Mouse (Mus musculus): ENCODE data around the gene Mcf2l. TPM values are rescaled to one million over a fixed set of nuclear protein-coding genes. Genes with fewer than 3 reads are reported as not detected.

Mcf2l gene
- total and polyA plus RNA-seq, 2 experiments from 2014 or later = 6.6 to 22.9 TPM

DNA sequence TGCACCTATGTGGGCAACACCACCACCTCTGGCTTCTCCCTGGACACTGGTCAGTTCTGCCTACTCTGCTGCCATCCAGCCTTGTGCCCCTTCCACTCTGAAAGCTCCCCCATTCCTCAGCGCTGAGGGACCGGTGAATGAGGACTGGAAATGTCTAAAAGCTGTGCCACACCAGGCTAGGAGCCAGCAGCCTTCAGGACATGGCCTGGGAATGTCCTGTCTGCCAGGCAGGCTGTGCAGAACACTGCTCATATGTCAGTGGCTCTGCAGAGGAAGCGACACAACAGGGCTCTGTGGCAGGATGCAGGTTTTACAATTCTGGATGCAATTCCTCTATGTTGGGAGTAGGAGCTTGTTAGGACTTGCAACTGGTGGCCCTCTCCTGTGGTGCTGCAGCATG lies 10.5 kb upstream of the Mcf2l start:
- no peaks in the 10 kb centered on the region for H3K4me1 ChIP-seq (ENCODE audit: control insufficient read depth, insufficient read depth)
- peaks cover 83% of the 10 kb centered on the region for H3K36me3 ChIP-seq (replicated peaks; ENCODE audit: control insufficient read depth, insufficient read depth, low read length)
- DNase-seq (ENCODE audit: low spot score) = no peak
- H3K4me3 ChIP-seq (ENCODE audit: low read depth, low read length) = no peak overlapping the region
- H3K9ac ChIP-seq (replicated peaks; ENCODE audit: low read depth, low read length) = no peak overlapping the region
- no peaks in the 10 kb centered on the region for H3K9me3 ChIP-seq (replicated peaks; ENCODE audit: control insufficient read depth, low read length)
- TF ChIP-seq CTCF (IDR thresholded peaks at IDR 0.05; ENCODE audit: low read depth) (no peak), EP300 (IDR thresholded peaks at IDR 0.05; ENCODE audit: low read depth) (no peak)
- WGBS = 84% methylated on average over 3 of the region's 3 CpGs
- no peak overlapping the region for H3K4me2 ChIP-seq (ENCODE audit: low read depth, low read length)
- no peak overlapping the region for H3K27ac ChIP-seq (ENCODE audit: low read depth)
- no peak for ATAC-seq (ENCODE audit: insufficient read depth, low read depth)
- H3K27me3 ChIP-seq (ENCODE audit: control insufficient read depth, insufficient read depth, low read length) = no peaks in the 10 kb centered on the region

- Histone ChIP-seq H3K9me3 (replicated peaks; ENCODE audit: control insufficient read depth, low read length) (no peaks in the 10 kb centered on the region), H3K36me3 (replicated peaks; ENCODE audit: control insufficient read depth, insufficient read depth, low read length) (peaks cover 78% of the 10 kb centered on the region), H3K9ac (replicated peaks; ENCODE audit: low read depth, low read length) (no peak overlapping the region), H3K4me3 (ENCODE audit: low read depth, low read length) (no peak overlapping the region), H3K4me1 (ENCODE audit: control insufficient read depth, insufficient read depth) (no peaks in the 10 kb centered on the region), H3K27ac (ENCODE audit: low read depth) (no peak overlapping the region), H3K4me2 (ENCODE audit: low read depth, low read length) (no peak overlapping the region), H3K27me3 (ENCODE audit: control insufficient read depth, insufficient read depth, low read length) (no peaks in the 10 kb centered on the region)
- ATAC-seq (ENCODE audit: insufficient read depth, low read depth) (no peak), DNase-seq (ENCODE audit: low spot score) (no peak)
- TF ChIP-seq EP300 (IDR thresholded peaks at IDR 0.05; ENCODE audit: low read depth) (no peak), CTCF (IDR thresholded peaks at IDR 0.05; ENCODE audit: low read depth) (no peak)
- 84% methylated on average over 14 of the region's 14 CpGs for WGBS
Measured at GRCm38 (mm10) chr8:12863608-12864007, 10.0 kb upstream of the Mcf2l start.

- H3K36me3 ChIP-seq (replicated peaks; ENCODE audit: control insufficient read depth, insufficient read depth, low read length) = peaks cover 60% of the 10 kb centered on the region
- 77% methylated on average over 6 of the region's 6 CpGs for whole genome bisulfite sequencing
- no peak for ATAC-seq (ENCODE audit: insufficient read depth, low read depth)
Measured at GRCm38 (mm10) chr8:12865790-12866189, 7.8 kb upstream of the Mcf2l start.

GRCm38 (mm10) chr8:12869661-12870060 lies 3.9 kb upstream of the Mcf2l start:
- H3K36me3 ChIP-seq (replicated peaks; ENCODE audit: control insufficient read depth, insufficient read depth, low read length) = peaks cover 23% of the 10 kb centered on the region
- peaks cover 16% of the 10 kb centered on the region for H3K4me1 ChIP-seq (ENCODE audit: control insufficient read depth, insufficient read depth)
- no peak overlapping the region for H3K4me3 ChIP-seq (ENCODE audit: low read depth, low read length)
- no peak overlapping the region for H3K4me2 ChIP-seq (ENCODE audit: low read depth, low read length)
- ATAC-seq (ENCODE audit: insufficient read depth, low read depth) (no peak), DNase-seq (ENCODE audit: low spot score) (no peak)
- no peak for TF ChIP-seq EP300 (IDR thresholded peaks at IDR 0.05; ENCODE audit: low read depth)
- TF ChIP-seq CTCF (IDR thresholded peaks at IDR 0.05; ENCODE audit: low read depth) = no peak
- no peaks in the 10 kb centered on the region for H3K9me3 ChIP-seq (replicated peaks; ENCODE audit: control insufficient read depth, low read length)
- no peak overlapping the region for H3K27ac ChIP-seq (ENCODE audit: low read depth)
- H3K9ac ChIP-seq (replicated peaks; ENCODE audit: low read depth, low read length) = no peak overlapping the region
- H3K27me3 ChIP-seq (ENCODE audit: control insufficient read depth, insufficient read depth, low read length) = peaks cover 3% of the 10 kb centered on the region; the same call in 1 of the 2 replicates
- 69% methylated on average over 3 of the region's 3 CpGs for WGBS

More at GRCm38 (mm10) chr8:12865790-12866189, 7.8 kb upstream of the Mcf2l start:
- no peaks in the 10 kb centered on the region for H3K27me3 ChIP-seq (ENCODE audit: control insufficient read depth, insufficient read depth, low read length)
- no peak for DNase-seq (ENCODE audit: low spot score)
- H3K9ac ChIP-seq (replicated peaks; ENCODE audit: low read depth, low read length) = no peak overlapping the region
- no peak overlapping the region for H3K4me3 ChIP-seq (ENCODE audit: low read depth, low read length)
- H3K4me1 ChIP-seq (ENCODE audit: control insufficient read depth, insufficient read depth) = no peaks in the 10 kb centered on the region
- TF ChIP-seq EP300 (IDR thresholded peaks at IDR 0.05; ENCODE audit: low read depth) (no peak), CTCF (IDR thresholded peaks at IDR 0.05; ENCODE audit: low read depth) (peak; percentile 39)
- no peak overlapping the region for H3K27ac ChIP-seq (ENCODE audit: low read depth)
- no peak overlapping the region for H3K4me2 ChIP-seq (ENCODE audit: low read depth, low read length)
- no peaks in the 10 kb centered on the region for H3K9me3 ChIP-seq (replicated peaks; ENCODE audit: control insufficient read depth, low read length)

DNA sequence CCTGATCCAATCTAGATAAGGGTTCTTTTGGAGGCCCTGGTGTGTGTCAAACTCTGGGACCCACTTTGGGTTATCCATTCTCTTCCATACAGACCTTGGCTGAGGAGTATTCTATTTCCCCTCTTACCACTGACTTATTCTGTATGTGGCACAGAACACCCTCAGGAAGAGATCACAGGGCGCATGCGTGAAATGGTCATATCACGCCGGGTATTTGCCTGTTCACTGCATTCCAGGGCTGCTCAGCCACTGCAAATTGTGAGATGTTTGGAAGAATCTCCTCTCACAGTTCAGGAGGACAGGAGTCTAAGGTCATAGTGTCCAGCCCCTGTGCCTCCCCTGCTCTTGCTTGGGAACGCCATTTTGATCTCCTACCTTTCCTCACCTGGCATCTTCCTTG lies 3.0 kb upstream of the Mcf2l start:
- peaks cover 16% of the 10 kb centered on the region for H3K4me1 ChIP-seq (ENCODE audit: control insufficient read depth, insufficient read depth)
- TF ChIP-seq EP300 (IDR thresholded peaks at IDR 0.05; ENCODE audit: low read depth) (no peak), CTCF (IDR thresholded peaks at IDR 0.05; ENCODE audit: low read depth) (no peak)
- H3K9me3 ChIP-seq (replicated peaks; ENCODE audit: control insufficient read depth, low read length) = no peaks in the 10 kb centered on the region
- no peak for ATAC-seq (ENCODE audit: insufficient read depth, low read depth)
- no peak overlapping the region for H3K27ac ChIP-seq (ENCODE audit: low read depth)
- H3K27me3 ChIP-seq (ENCODE audit: control insufficient read depth, insufficient read depth, low read length) = peaks cover 13% of the 10 kb centered on the region; the same call in 1 of the 2 replicates
- no peak for DNase-seq (ENCODE audit: low spot score)
- no peak overlapping the region for H3K4me2 ChIP-seq (ENCODE audit: low read depth, low read length)
- peaks cover 13% of the 10 kb centered on the region; the same call in 1 of the 2 replicates for H3K36me3 ChIP-seq (replicated peaks; ENCODE audit: control insufficient read depth, insufficient read depth, low read length)
- H3K9ac ChIP-seq (replicated peaks; ENCODE audit: low read depth, low read length) = no peak overlapping the region
- no peak overlapping the region for H3K4me3 ChIP-seq (ENCODE audit: low read depth, low read length)
- WGBS = 83% methylated on average over 5 of the region's 5 CpGs

GRCm38 (mm10) chr8:12871461-12871860 lies 2.1 kb upstream of the Mcf2l start:
- Histone ChIP-seq H3K9ac (replicated peaks; ENCODE audit: low read depth, low read length) (no peak overlapping the region), H3K4me2 (ENCODE audit: low read depth, low read length) (no peak overlapping the region), H3K36me3 (replicated peaks; ENCODE audit: control insufficient read depth, insufficient read depth, low read length) (0 out of 2 replicates have a peak, but pooled peaks cover 6% of the 10 kb centered on the region), H3K9me3 (replicated peaks; ENCODE audit: control insufficient read depth, low read length) (no peaks in the 10 kb centered on the region), H3K4me3 (ENCODE audit: low read depth, low read length) (no peak overlapping the region), H3K27me3 (ENCODE audit: control insufficient read depth, insufficient read depth, low read length) (peaks cover 14% of the 10 kb centered on the region; the same call in 1 of the 2 replicates), H3K27ac (ENCODE audit: low read depth) (no peak overlapping the region), H3K4me1 (ENCODE audit: control insufficient read depth, insufficient read depth) (peaks cover 16% of the 10 kb centered on the region)
- peak; percentile 43; the same call in 1 of the 2 replicates for ATAC-seq (ENCODE audit: insufficient read depth, low read depth)
- TF ChIP-seq EP300 (IDR thresholded peaks at IDR 0.05; ENCODE audit: low read depth) = no peak
- TF ChIP-seq CTCF (IDR thresholded peaks at IDR 0.05; ENCODE audit: low read depth) = no peak
- 11% methylated on average over 5 of the region's 5 CpGs for WGBS
- DNase-seq (ENCODE audit: low spot score) = peak; percentile 13

All from heart, postnatal 0 days (tissue).